Mouse (Mus musculus): ENCODE measurements around the gene Carmil1. TPM values are rescaled to one million over a fixed set of nuclear protein-coding genes. Genes with fewer than 3 reads are reported as not detected.
A peak's percentile ranks its signal among the peaks of the same experiment; 100 is the strongest.

The Carmil1 gene
- polyA plus RNA-seq, 1 experiment from 2014 or later, result 25.4 TPM

DNA sequence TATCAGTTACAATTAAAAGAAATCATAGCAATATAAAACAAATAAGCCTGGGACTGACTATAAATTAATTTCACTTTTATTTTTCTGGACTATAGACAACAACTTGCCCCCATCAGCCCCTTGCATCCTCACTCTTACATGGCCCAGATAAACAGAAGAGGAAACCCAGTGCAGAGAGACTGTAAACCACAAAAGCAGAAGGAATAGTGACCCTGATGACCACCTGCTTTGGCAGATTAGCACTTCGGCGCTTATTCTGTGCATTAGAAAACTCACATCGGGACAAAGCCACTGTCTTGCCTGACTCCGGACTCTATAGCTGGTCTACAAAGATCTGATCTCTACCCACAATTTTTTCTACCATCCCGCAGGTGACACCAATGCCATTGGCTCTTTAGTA lies 188.5 kb downstream of the Carmil1 start:
- H3K4me3 ChIP-seq, result no peak overlapping the region
- no peak for ATAC-seq (ENCODE audit: low read depth)
- 0 out of 2 replicates have a peak, but pooled peaks cover 5% of the 10 kb centered on the region for H3K36me3 ChIP-seq
- H3K9me3 ChIP-seq, result no peaks in the 10 kb centered on the region
- H3K4me2 ChIP-seq, result no peak overlapping the region
- H3K27ac ChIP-seq (replicated peaks), result no peak overlapping the region
- H3K27me3 ChIP-seq, result no peaks in the 10 kb centered on the region
- WGBS, result 95% methylated on average over 5 of the region's 5 CpGs
- no peaks in the 10 kb centered on the region for H3K4me1 ChIP-seq (replicated peaks)
- no peak overlapping the region for H3K9ac ChIP-seq

DNA sequence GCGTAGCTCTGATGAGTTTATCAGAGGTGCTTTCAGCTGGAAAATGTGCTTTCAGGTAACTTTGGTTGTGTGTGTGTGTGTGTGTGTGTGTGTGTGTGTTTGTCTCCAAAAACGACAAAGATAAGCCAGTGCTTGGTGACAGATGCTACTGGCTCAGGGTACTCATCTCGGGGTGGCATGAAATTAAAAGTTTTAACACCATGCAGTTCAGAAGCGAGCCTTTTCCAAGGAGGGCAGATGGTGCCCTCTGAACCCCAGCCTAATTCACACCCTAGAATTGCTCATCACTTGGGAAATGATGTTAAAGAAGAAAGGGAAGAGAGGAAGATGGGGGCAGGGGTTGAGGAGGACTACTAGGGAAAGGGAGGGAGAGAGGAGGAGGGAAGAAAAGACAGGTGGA lies 198.4 kb downstream of the Carmil1 start:
- no peak overlapping the region for H3K27ac ChIP-seq (replicated peaks)
- no peak overlapping the region for H3K4me3 ChIP-seq
- no peaks in the 10 kb centered on the region for H3K9me3 ChIP-seq
- no peak overlapping the region for H3K4me2 ChIP-seq
- peaks cover 9% of the 10 kb centered on the region; the same call in 1 of the 2 replicates for H3K4me1 ChIP-seq (replicated peaks)
- H3K9ac ChIP-seq, result no peak overlapping the region
- no peaks in the 10 kb centered on the region for H3K27me3 ChIP-seq
- ATAC-seq (ENCODE audit: low read depth), result no peak
- no peaks in the 10 kb centered on the region for H3K36me3 ChIP-seq
- 74% methylated on average over 4 of the region's 4 CpGs for WGBS

DNA sequence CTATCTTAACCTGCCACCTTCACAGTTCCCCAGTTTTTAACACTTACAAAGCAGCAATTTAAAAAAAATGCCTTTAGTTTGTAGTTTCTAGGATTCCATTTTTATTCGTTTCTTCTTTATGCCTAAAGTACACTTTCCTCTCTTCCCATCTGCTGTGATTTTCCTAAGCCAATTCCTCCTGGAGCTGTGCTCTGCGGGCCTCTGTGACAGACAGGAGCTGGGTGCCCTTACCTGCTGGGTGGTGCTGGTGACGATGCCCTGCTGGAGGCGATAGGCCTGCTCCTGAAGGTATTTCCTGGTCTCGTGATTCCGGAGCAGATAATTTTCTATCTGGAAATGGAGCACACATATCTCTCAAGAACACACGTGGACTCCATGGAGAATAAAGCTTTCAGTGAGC lies 198.9 kb downstream of the Carmil1 start:
- no peaks in the 10 kb centered on the region for H3K36me3 ChIP-seq
- H3K9ac ChIP-seq, result no peak overlapping the region
- H3K4me2 ChIP-seq, result no peak overlapping the region
- ATAC-seq (ENCODE audit: low read depth), result no peak
- H3K27ac ChIP-seq (replicated peaks), result no peak overlapping the region
- no peaks in the 10 kb centered on the region for H3K27me3 ChIP-seq
- H3K4me1 ChIP-seq (replicated peaks), result peaks cover 9% of the 10 kb centered on the region; the same call in 1 of the 2 replicates
- no peaks in the 10 kb centered on the region for H3K9me3 ChIP-seq
- WGBS, result 88% methylated on average over 7 of the region's 7 CpGs
- no peak overlapping the region for H3K4me3 ChIP-seq

DNA sequence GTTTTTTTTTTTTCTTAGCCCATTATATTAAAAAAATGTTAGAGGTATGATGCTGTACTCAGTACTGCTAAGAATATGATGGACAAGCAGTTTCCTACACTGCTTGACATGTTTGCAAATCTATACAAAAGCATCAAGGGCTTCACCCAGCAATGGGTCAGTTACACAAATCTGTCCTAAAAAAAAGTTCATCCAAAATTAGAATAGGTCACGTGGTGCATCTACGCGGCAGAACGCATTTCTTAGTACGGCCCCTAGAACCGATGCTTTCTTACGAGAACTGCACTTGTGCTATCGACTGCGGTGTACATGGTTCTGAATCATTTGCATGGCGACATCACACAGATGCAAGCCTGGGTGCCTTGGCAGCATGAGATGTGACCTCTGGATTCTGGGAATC lies 208.0 kb downstream of the Carmil1 start:
- Histone ChIP-seq H3K27ac (replicated peaks) (no peak overlapping the region), H3K27me3 (no peaks in the 10 kb centered on the region), H3K4me3 (no peak overlapping the region), H3K9me3 (no peaks in the 10 kb centered on the region), H3K4me2 (no peak overlapping the region), H3K9ac (no peak overlapping the region), H3K4me1 (replicated peaks) (0 out of 2 replicates have a peak, but pooled peaks cover 2% of the 10 kb centered on the region), H3K36me3 (no peaks in the 10 kb centered on the region; the same call in 1 of the 2 replicates)
- ATAC-seq (ENCODE audit: low read depth), result no peak
- WGBS, result 95% methylated on average over 10 of the region's 10 CpGs

DNA sequence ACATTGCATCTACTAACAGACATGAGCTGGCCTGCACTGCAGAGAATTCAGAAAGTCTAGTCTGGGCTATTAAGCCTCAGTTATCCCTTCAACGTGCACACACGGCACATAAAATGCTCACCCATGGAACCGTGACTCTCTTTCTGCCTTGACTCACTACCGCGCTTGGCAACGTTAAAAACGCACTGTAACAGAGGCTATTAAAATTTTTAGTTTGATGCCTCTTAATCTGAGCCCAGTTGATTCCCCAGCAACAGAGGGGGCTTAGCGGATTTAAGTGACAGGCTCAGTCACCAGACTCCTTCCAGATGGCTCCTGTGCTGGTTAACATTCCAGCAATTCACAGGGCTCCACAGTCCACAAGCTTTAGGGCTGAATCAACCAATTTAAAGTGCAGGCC lies 213.0 kb downstream of the Carmil1 start:
- H3K4me1 ChIP-seq (replicated peaks), result 0 out of 2 replicates have a peak, but pooled peaks cover 4% of the 10 kb centered on the region
- no peak overlapping the region for H3K9ac ChIP-seq
- H3K9me3 ChIP-seq, result no peaks in the 10 kb centered on the region
- H3K27me3 ChIP-seq, result no peaks in the 10 kb centered on the region
- H3K4me2 ChIP-seq, result no peak overlapping the region
- no peak for ATAC-seq (ENCODE audit: low read depth)
- H3K4me3 ChIP-seq, result no peak overlapping the region
- 85% methylated on average over 8 of the region's 8 CpGs for WGBS
- no peaks in the 10 kb centered on the region; the same call in 1 of the 2 replicates for H3K36me3 ChIP-seq
- H3K27ac ChIP-seq (replicated peaks), result no peak overlapping the region

DNA sequence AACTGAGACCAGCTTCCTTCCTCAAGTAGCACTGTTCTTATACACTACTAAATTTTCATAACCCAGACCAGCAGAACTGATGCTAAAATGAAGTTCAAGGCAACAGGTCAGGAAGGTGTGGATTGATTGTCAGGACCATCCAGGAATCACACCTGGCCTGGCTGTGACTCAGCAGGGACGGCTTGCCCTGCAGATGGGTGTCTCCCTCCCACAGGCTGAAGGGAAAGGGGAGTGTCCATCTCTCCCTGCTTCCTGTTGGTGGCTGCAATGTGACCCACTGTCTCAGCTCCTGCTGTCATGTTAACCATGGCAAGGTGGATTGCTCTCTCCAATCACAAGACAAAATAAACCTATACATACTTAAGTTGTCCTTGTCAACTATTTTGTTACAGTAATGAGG lies 215.1 kb downstream of the Carmil1 start:
- Histone ChIP-seq H3K27me3 (no peaks in the 10 kb centered on the region), H3K36me3 (no peaks in the 10 kb centered on the region; the same call in 1 of the 2 replicates), H3K9me3 (no peaks in the 10 kb centered on the region), H3K4me3 (no peak overlapping the region), H3K4me1 (replicated peaks) (0 out of 2 replicates have a peak, but pooled peaks cover 4% of the 10 kb centered on the region), H3K27ac (replicated peaks) (no peak overlapping the region), H3K9ac (no peak overlapping the region), H3K4me2 (no peak overlapping the region)
- ATAC-seq (ENCODE audit: low read depth), result no peak
- 94% methylated on average over 1 of the region's 1 CpGs for WGBS

DNA sequence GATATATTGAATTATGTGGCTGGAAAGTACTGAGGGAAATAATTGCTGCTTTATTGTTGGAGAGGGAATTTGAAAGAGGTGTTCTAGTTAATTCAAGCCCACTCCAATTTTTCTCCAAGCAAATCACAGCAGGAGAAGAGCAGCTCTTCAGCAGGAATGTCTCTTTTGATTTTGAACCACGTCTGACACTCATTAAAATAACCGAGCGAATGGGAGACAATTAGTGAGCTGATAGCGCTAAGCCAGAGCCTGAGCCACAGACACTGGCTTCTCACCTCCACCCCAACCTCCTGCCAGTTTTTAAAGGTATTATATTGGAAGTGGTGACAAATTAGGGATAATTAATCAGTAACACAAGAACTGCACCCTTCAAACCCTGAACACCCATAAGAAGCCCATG lies 217.8 kb downstream of the Carmil1 start:
- WGBS, result 29% methylated on average over 4 of the region's 4 CpGs
- Histone ChIP-seq H3K4me1 (replicated peaks) (0 out of 2 replicates have a peak, but pooled peaks cover 4% of the 10 kb centered on the region), H3K27ac (replicated peaks) (0 out of 2 replicates have a peak overlapping the region, but pooled peaks have one; percentile 18), H3K9me3 (no peaks in the 10 kb centered on the region), H3K9ac (no peak overlapping the region), H3K36me3 (no peaks in the 10 kb centered on the region), H3K27me3 (no peaks in the 10 kb centered on the region), H3K4me3 (no peak overlapping the region), H3K4me2 (no peak overlapping the region)
- ATAC-seq (ENCODE audit: low read depth), result 0 out of 2 replicates have a peak, but pooled peaks have one; percentile 56

DNA sequence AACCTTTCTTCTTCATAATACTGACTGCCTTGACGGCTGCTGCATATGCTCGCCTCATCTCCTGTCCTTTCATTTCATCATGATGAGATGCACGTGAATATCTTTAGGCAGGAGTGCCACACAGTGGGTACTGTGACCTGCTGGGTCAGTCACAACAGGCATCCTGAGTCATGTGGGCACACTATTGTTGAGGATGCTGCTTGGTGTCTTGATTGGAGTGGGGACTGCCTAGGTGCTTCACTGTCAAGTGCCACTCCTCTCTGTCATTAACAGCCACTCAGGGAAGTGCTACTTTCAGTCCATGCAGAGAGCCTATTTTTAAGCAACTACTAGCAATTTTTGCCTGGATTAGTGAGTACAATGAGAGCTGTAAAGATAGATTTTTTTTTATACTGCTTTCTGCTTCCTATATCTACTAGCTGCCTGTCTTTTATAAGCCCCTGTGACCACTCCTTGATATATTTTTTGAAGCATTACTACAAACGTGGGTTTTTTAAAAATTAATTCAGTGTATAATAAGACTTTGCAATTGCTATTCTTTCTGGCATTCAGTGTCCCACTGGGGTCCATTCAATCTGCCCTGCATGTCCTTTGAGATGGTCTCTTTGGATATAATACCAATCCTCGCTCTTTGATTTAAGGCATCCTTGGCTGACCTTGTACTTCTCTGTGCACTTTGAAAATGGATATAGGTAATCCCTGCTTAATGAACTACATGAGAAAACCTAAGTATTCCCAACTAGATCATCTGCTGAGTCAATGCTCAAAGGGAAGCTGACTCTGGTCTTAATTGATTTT lies 225.3 kb downstream of the Carmil1 start:
- 62% methylated on average over 5 of the region's 5 CpGs for WGBS
- no peak for ATAC-seq (ENCODE audit: low read depth)

DNA sequence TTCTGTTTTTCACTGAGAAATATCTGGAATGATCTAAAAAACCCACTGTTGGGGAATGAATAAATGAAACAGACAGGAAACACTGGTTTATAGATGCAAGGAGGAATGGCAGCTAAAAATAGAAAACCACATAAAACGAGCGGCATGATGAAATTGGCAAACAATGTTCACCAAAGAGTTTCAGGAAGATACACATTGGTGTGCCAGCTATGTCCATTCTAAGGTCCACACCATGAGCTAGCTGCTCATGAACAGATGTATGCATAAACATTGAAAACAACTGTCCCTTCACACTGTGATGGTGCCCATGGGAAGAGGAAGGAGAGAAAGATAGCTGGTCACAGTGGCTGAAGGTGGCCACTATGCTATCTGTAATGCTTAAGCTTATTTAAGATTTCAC lies 229.1 kb downstream of the Carmil1 start:
- no peak overlapping the region for H3K27ac ChIP-seq (replicated peaks)
- H3K36me3 ChIP-seq, result no peaks in the 10 kb centered on the region
- H3K27me3 ChIP-seq, result no peaks in the 10 kb centered on the region
- ATAC-seq (ENCODE audit: low read depth), result no peak
- H3K9ac ChIP-seq, result no peak overlapping the region
- H3K4me2 ChIP-seq, result no peak overlapping the region
- H3K4me3 ChIP-seq, result no peak overlapping the region
- H3K4me1 ChIP-seq (replicated peaks), result peaks cover 13% of the 10 kb centered on the region
- H3K9me3 ChIP-seq, result no peaks in the 10 kb centered on the region
- WGBS, result 93% methylated on average over 2 of the region's 2 CpGs

More for the DNA sequence above, 225.3 kb downstream of the Carmil1 start:
- no peaks in the 10 kb centered on the region for H3K36me3 ChIP-seq
- H3K9me3 ChIP-seq, result no peaks in the 10 kb centered on the region
- no peak overlapping the region for H3K9ac ChIP-seq
- H3K4me2 ChIP-seq, result no peak overlapping the region
- no peak overlapping the region for H3K27ac ChIP-seq (replicated peaks)
- H3K4me1 ChIP-seq (replicated peaks), result peaks cover under 1% of the 10 kb centered on the region; the same call in 1 of the 2 replicates
- H3K4me3 ChIP-seq, result no peak overlapping the region
- no peaks in the 10 kb centered on the region for H3K27me3 ChIP-seq

DNA sequence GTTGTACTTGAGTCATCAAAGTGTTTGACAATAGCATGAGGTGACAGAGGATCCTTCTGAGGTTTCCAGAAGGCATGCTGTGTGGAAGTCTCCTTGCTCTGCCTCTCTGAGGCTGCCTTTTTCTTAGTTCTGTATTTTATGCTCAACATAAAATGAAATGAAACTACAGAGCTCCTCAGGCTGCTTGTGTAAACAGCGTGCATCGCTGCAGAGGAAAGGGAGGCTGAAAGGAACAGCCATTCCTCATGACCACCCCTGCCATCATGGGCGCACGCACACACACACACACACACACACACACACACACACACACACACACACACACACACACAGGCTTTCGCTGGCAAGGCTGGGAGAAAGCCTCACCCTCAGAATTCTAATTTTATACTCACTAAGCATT lies 230.3 kb downstream of the Carmil1 start:
- 77% methylated on average over 5 of the region's 5 CpGs for WGBS
- H3K4me2 ChIP-seq, result no peak overlapping the region
- no peaks in the 10 kb centered on the region for H3K27me3 ChIP-seq
- no peak overlapping the region for H3K27ac ChIP-seq (replicated peaks)
- no peak overlapping the region for H3K4me3 ChIP-seq
- peaks cover 13% of the 10 kb centered on the region for H3K4me1 ChIP-seq (replicated peaks)
- no peaks in the 10 kb centered on the region for H3K36me3 ChIP-seq
- no peak for ATAC-seq (ENCODE audit: low read depth)
- no peak overlapping the region for H3K9ac ChIP-seq
- no peaks in the 10 kb centered on the region for H3K9me3 ChIP-seq

DNA sequence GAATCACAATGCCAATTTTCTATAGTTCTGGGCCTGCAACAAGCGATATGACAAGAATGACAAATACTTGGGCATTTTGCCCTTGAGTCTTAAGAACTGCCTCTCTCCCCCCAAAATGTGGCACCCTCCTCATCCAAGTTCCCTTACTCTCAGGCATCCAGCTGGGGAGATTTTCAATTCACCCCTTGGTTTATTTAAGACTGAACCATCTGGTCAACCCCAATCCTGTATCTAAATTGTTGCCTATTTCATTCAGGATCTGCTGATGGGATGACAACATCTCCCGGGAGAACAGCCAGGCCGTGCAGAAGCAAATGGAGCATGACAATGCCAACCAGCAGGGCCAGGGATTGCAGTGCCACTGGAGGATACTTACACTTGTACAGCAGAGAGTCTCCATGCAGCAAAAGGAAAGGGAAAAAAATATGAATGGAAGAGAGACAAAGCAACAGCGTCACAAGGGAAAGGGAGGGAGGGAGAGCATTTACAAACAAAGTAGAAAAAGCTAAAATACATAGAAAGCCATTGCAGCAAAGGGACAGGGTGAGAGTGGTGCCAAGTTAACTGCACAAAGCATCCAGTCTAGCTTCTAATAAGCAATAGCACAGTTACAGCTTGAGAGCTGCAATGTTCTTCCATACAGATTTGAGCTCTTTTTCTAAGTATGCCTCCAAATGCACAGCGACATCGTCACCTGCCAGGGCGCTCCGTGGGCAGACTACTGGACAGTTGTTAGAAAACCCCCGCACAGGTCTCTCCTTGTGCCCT lies 231.1 kb downstream of the Carmil1 start:
- ATAC-seq (ENCODE audit: low read depth), result 0 out of 2 replicates have a peak, but pooled peaks have one; percentile 32
- Histone ChIP-seq H3K4me3 (no peak overlapping the region), H3K9me3 (no peaks in the 10 kb centered on the region), H3K36me3 (no peaks in the 10 kb centered on the region), H3K4me2 (no peak overlapping the region), H3K9ac (no peak overlapping the region), H3K4me1 (replicated peaks) (peaks cover 20% of the 10 kb centered on the region), H3K27ac (replicated peaks) (peak overlapping the region; percentile 33; the same call in 1 of the 2 replicates), H3K27me3 (no peaks in the 10 kb centered on the region)
- WGBS, result 70% methylated on average over 9 of the region's 9 CpGs

DNA sequence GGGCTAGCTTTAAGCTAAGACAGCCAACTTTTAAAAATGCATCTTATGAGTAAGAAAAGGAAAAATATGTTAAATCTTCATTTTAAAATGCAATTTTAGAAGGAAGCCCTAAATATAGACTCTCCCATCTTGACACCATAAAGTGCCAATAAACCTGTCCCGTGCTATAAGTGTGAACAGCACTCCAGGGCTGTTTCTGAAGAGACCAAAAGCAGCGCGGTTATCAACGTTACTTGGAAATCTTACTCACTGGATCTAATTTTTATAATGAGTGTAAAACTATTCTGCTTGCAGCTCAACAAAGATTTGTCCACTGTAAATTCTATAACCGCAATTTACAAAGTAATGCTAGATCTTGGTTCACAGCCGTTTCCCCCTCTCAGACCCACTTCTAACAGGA lies 232.0 kb downstream of the Carmil1 start:
- no peak overlapping the region for H3K9ac ChIP-seq
- H3K9me3 ChIP-seq, result no peaks in the 10 kb centered on the region
- H3K36me3 ChIP-seq, result peaks cover 5% of the 10 kb centered on the region; the same call in 1 of the 2 replicates
- no peak overlapping the region for H3K27ac ChIP-seq (replicated peaks)
- no peak overlapping the region for H3K4me3 ChIP-seq
- H3K27me3 ChIP-seq, result no peaks in the 10 kb centered on the region
- WGBS, result 94% methylated on average over 6 of the region's 6 CpGs
- H3K4me2 ChIP-seq, result no peak overlapping the region
- H3K4me1 ChIP-seq (replicated peaks), result peaks cover 20% of the 10 kb centered on the region
- ATAC-seq (ENCODE audit: low read depth), result no peak
